Mouse (Mus musculus): ENCODE results near the gene Wfdc8. TPM values are rescaled to one million over a fixed set of nuclear protein-coding genes. Genes with fewer than 3 reads are reported as not detected.
A peak's percentile ranks its signal among the peaks of the same experiment; 100 is the strongest.
"Not testable (repeated sequence)": the region's sequence is repeated elsewhere in the genome, so short reads cannot be mapped to it uniquely, and the experiment has no call there.

Gene Wfdc8
- polyA plus RNA-seq (2015; fragmentation: Nextera tagmentation; extraction: Ambion mirVana), result 0.05 TPM in 1 of 2 replicates, not detected in the other

DNA sequence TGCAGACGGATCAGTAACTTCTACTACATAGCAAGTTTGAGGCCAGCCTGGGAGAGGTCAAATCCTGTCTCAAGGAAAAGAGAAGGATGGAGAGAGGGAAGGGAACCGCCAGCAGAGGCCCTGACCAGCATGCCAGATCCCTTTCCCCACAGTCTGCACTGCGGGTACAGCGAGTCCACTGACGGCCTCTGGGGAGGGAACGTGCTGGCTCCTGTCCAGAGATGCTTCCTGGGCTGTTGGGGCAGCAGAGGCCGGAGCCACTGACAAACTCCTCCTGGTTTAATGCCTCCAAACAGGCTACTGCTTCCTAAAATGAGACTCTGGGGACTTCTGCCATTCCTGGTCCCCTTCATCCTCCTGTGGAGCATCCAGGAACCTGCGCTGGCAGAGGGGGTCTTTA lies at the start of gene Wfdc8, which contains the start of gene Wfdc6b:
TSS of gene Wfdc8 (minus strand) at position 156 of the 400 bp plus-strand sequence.
TSS of gene Wfdc6b (plus strand) at position 52 of the 400 bp plus-strand sequence.
- H3K4me2 ChIP-seq (ENCODE audit: low read length); H3K9me3 ChIP-seq (replicated peaks; ENCODE audit: low read length); ATAC-seq (replicated peaks; ENCODE audit: low FRiP score, low read depth); H3K27ac ChIP-seq; H3K36me3 ChIP-seq (ENCODE audit: insufficient read depth, low read length); DNase-seq (ENCODE audit: low spot score); H3K4me1 ChIP-seq (replicated peaks; ENCODE audit: insufficient read depth, low read length); H3K9ac ChIP-seq (ENCODE audit: low read depth, low read length); H3K27me3 ChIP-seq (ENCODE audit: insufficient read depth, low read length); H3K4me3 ChIP-seq (replicated peaks; ENCODE audit: low read depth, low read length): not testable (repeated sequence)
- WGBS, result 38% methylated on average over 8 of the region's 8 CpGs

DNA sequence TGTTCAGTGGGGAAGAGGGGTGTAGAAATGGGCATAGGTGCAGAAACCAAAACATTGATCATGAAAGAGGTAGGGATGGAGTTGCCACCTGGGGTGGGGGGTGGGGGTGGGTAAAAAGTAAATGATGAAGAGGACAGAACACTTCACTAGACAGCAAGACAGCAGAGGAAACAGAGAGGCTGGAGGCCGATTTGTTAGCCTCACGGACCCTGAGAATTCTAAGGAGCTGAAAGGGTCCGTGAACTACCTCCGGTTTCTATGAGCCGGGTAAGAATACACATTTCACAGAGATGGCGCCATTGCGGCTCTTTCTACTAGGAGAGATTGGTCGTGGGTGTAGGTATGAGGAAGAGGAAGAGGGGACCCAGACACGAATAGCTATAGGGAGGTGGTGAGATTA lies 43.1 kb upstream of the Wfdc8 start, which contains the start of gene Wfdc9:
TSS of gene Wfdc9 (minus strand) at position 101 of the 400 bp plus-strand sequence.
- ATAC-seq (replicated peaks; ENCODE audit: low FRiP score, low read depth) (no peak), DNase-seq (ENCODE audit: low spot score) (no peak)
- Histone ChIP-seq H3K4me2 (ENCODE audit: low read length) (no peak within 1 kb of the TSS), H3K4me1 (replicated peaks; ENCODE audit: insufficient read depth, low read length) (no peaks in the 10 kb centered on the region), H3K9ac (ENCODE audit: low read depth, low read length) (no peak within 1 kb of the TSS), H3K4me3 (replicated peaks; ENCODE audit: low read depth, low read length) (no peak within 1 kb of the TSS), H3K27ac (no peak within 1 kb of the TSS), H3K9me3 (replicated peaks; ENCODE audit: low read length) (no peaks in the 10 kb centered on the region), H3K36me3 (ENCODE audit: insufficient read depth, low read length) (no peaks in the 10 kb centered on the region), H3K27me3 (ENCODE audit: insufficient read depth, low read length) (no peaks in the 10 kb centered on the region)
- no peak for TF ChIP-seq CTCF (IDR thresholded peaks at IDR 0.05; ENCODE audit: low read depth)
- WGBS, result 85% methylated on average over 9 of the region's 9 CpGs

DNA sequence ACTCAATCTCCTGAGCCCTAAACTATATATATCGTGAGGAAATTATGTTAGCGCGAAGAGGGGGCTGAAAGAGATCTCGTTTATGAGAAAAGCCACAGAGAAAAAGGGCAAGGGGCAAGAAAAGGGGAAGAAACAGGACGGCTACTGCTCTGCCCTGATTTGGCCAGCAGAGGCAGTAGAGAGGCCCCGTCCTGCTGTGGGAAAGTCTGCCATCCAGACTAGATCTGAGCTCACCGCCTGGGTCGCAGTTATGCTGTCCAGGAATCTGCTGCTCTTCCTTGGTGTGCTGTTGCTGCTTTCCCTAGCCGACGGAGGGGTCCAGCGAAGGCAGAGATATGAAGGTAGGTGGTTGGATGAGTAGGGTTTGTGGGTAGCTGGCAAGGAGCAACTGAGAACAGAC lies 42.4 kb upstream of the Wfdc8 start, which contains the start of gene Wfdc10:
TSS of gene Wfdc10 (plus strand) at position 189 of the 400 bp plus-strand sequence.
- H3K9me3 ChIP-seq (replicated peaks; ENCODE audit: low read length), result no peaks in the 10 kb centered on the region
- ATAC-seq (replicated peaks; ENCODE audit: low FRiP score, low read depth), result no peak

DNA sequence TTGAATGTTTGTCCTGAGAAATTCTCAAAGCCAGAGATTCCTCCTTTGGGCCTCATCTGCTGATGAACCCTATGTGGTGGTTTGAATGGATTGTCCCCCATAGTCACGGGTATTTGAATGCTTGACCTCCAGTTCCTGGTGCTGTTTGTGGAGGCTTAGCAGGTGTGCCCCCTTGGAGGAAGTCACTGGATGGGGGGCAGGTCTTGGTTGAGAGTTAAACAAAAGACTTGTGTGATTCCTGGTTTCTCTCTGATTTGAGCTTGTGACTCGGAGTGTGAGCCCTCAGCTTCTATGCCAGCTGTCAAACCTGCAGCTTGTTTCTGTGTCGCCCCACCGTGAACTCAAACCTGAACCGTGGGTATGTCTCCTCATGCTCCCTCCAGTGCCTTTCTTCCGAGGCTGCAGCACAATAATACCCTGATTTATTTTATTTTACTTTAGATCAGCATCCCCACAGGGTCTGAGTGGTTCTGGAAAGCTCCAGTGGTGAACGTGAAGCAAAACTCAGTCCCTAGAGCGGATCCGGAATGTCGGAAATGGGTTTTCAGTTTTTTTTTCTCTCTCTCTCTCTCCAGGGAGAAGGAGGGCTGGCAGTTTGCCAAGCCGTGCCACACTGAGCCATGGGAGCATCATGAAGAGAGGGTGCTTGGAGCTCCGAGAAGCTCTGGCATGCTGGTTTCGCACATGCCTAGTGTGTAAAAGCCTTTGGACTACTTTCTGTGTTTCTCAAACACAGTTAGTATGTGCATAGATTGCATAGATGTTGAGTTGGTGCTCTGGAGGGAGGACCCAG lies 28.7 kb upstream of the Wfdc8 start:
- Histone ChIP-seq H3K4me2 (ENCODE audit: low read length) (no peak overlapping the region), H3K36me3 (ENCODE audit: insufficient read depth, low read length) (no peaks in the 10 kb centered on the region), H3K4me3 (replicated peaks; ENCODE audit: low read depth, low read length) (no peak overlapping the region), H3K27ac (no peak overlapping the region), H3K9ac (ENCODE audit: low read depth, low read length) (no peak overlapping the region), H3K27me3 (ENCODE audit: insufficient read depth, low read length) (no peaks in the 10 kb centered on the region), H3K4me1 (replicated peaks; ENCODE audit: insufficient read depth, low read length) (no peaks in the 10 kb centered on the region), H3K9me3 (replicated peaks; ENCODE audit: low read length) (no peaks in the 10 kb centered on the region)
- no peak for DNase-seq (ENCODE audit: low spot score)
- WGBS, result 75% methylated on average over 13 of the region's 13 CpGs
- ATAC-seq (replicated peaks; ENCODE audit: low FRiP score, low read depth), result no peak
- TF ChIP-seq CTCF (IDR thresholded peaks at IDR 0.05; ENCODE audit: low read depth), result no peak

More for the DNA sequence above, 42.4 kb upstream of the Wfdc8 start, which contains the start of gene Wfdc10:
- peak; percentile 80 for TF ChIP-seq CTCF (IDR thresholded peaks at IDR 0.05; ENCODE audit: low read depth)
- WGBS, result 20% methylated on average over 11 of the region's 11 CpGs
- Histone ChIP-seq H3K4me1 (replicated peaks; ENCODE audit: insufficient read depth, low read length) (no peaks in the 10 kb centered on the region), H3K4me3 (replicated peaks; ENCODE audit: low read depth, low read length) (no peak within 1 kb of the TSS), H3K27ac (no peak within 1 kb of the TSS), H3K4me2 (ENCODE audit: low read length) (no peak within 1 kb of the TSS), H3K36me3 (ENCODE audit: insufficient read depth, low read length) (no peaks in the 10 kb centered on the region), H3K9ac (ENCODE audit: low read depth, low read length) (no peak within 1 kb of the TSS), H3K27me3 (ENCODE audit: insufficient read depth, low read length) (no peaks in the 10 kb centered on the region)
- DNase-seq (ENCODE audit: low spot score), result peak; percentile 57

- H3K9me3 ChIP-seq (replicated peaks; ENCODE audit: low read length), result no peaks in the 10 kb centered on the region
- H3K9ac ChIP-seq (ENCODE audit: low read depth, low read length), result no peak overlapping the region
- no peak overlapping the region for H3K4me2 ChIP-seq (ENCODE audit: low read length)
- 55% methylated on average over 7 of the region's 7 CpGs for WGBS
- no peak for TF ChIP-seq CTCF (IDR thresholded peaks at IDR 0.05; ENCODE audit: low read depth)
- ATAC-seq (replicated peaks; ENCODE audit: low FRiP score, low read depth) (no peak), DNase-seq (ENCODE audit: low spot score) (no peak)
- no peak overlapping the region for H3K27ac ChIP-seq
- H3K4me3 ChIP-seq (replicated peaks; ENCODE audit: low read depth, low read length), result no peak overlapping the region
- no peaks in the 10 kb centered on the region for H3K4me1 ChIP-seq (replicated peaks; ENCODE audit: insufficient read depth, low read length)
- no peaks in the 10 kb centered on the region for H3K27me3 ChIP-seq (ENCODE audit: insufficient read depth, low read length)
- H3K36me3 ChIP-seq (ENCODE audit: insufficient read depth, low read length), result no peaks in the 10 kb centered on the region
Measured at GRCm38 (mm10) chr2:164641129-164641528, 27.7 kb upstream of the Wfdc8 start.

GRCm38 (mm10) chr2:164638696-164639095 lies 25.3 kb upstream of the Wfdc8 start, which contains the start of gene Wfdc16:
Wfdc16 (minus strand) TSS chr2:164638796.
- Histone ChIP-seq H3K36me3 (ENCODE audit: insufficient read depth, low read length) (no peaks in the 10 kb centered on the region), H3K27ac (no peak within 1 kb of the TSS), H3K4me1 (replicated peaks; ENCODE audit: insufficient read depth, low read length) (no peaks in the 10 kb centered on the region), H3K27me3 (ENCODE audit: insufficient read depth, low read length) (no peaks in the 10 kb centered on the region), H3K4me2 (ENCODE audit: low read length) (no peak within 1 kb of the TSS), H3K9me3 (replicated peaks; ENCODE audit: low read length) (no peaks in the 10 kb centered on the region), H3K9ac (ENCODE audit: low read depth, low read length) (no peak within 1 kb of the TSS), H3K4me3 (replicated peaks; ENCODE audit: low read depth, low read length) (no peak within 1 kb of the TSS)
- DNase-seq (ENCODE audit: low spot score) (no peak), ATAC-seq (replicated peaks; ENCODE audit: low FRiP score, low read depth) (no peak)
- TF ChIP-seq CTCF (IDR thresholded peaks at IDR 0.05; ENCODE audit: low read depth), result no peak
- 69% methylated on average over 3 of the region's 3 CpGs for WGBS

All from kidney, postnatal 0 days (tissue).